Mouse (Mus musculus) T-cell, adult 66 days (primary cell): Measurements from ENCODE around the gene Fbxo17. TPM values are rescaled to one million over a fixed set of nuclear protein-coding genes. Genes with fewer than 3 reads are reported as not detected.

ENCODE experiments used
- total RNA-seq, 2 experiments: library from RNA; stranded (reverse); gene quantifications; 3 replicates in 1 of 2; 4 replicates in 1 of 2; pipeline ENCODE4 v1.2.4; 2023

Gene Fbxo17
- total RNA-seq = 10 to 100 TPM; 28.1 to 30.8 TPM

GRCm38 (mm10) chr7:28716590-28717281, at the start of gene Fbxo17:
Fbxo17 (plus strand) TSS chr7:28716804.

GRCm38 (mm10) chr7:28692545-28693320, 23.9 kb upstream of the Fbxo17 start, which contains the start of gene Fbxo27:
Fbxo27 (plus strand) TSS chr7:28692849.

GRCm38 (mm10) chr7:28741709-28742438, 25.3 kb downstream of the Fbxo17 start, which contains the start of the genes Mrps12 and Sars2:
Mrps12 (minus strand) TSS chr7:28741820.
Sars2 (plus strand) TSS chr7:28741992.

GRCm38 (mm10) chr7:28756079-28756478, 39.5 kb downstream of the Fbxo17 start, which contains the start of gene Ccer2:
Ccer2 (plus strand) TSS chr7:28756174.

GRCm38 (mm10) chr7:28766173-28766879, 49.7 kb downstream of the Fbxo17 start, which contains the start of gene Sirt2:
Sirt2 (plus strand) TSS chr7:28766735.

GRCm38 (mm10) chr7:28767462-28767965, 50.9 kb downstream of the Fbxo17 start, which contains the start of gene Nfkbib:
Nfkbib (minus strand) TSS chr7:28767512.

Other genes starting within 250 kb of the Fbxo17 start
- gene Ifnl2, start 206.3 kb upstream of the Fbxo17 start, total RNA-seq = not detected
- not detected for gene Ifnl3, start 194.0 kb upstream of the Fbxo17 start, total RNA-seq
- gene Sycn, start 175.9 kb upstream of the Fbxo17 start, total RNA-seq = not detected
- gene Nccrp1, start 169.6 kb upstream of the Fbxo17 start, total RNA-seq = not detected
- 10 to 100 TPM; 43.9 to 46.4 TPM for gene Samd4b, start 118.7 kb upstream of the Fbxo17 start, total RNA-seq
- gene Pak4, start 118.6 kb upstream of the Fbxo17 start, total RNA-seq = 10 to 100 TPM in 1 of 2 experiments, 1 to 10 TPM in 1; 8.4 to 10.2 TPM
- not detected for gene Acp7, start 85.5 kb upstream of the Fbxo17 start, total RNA-seq
- 1 to 10 TPM; 2.2 to 6.5 TPM for gene Fbxo27, start 24.0 kb upstream of the Fbxo17 start, total RNA-seq
- 10 to 100 TPM; 19.9 to 31.8 TPM for gene Mrps12, start 25.0 kb downstream of the Fbxo17 start, total RNA-seq
- gene Sars2, start 25.2 kb downstream of the Fbxo17 start, total RNA-seq = 10 to 100 TPM; 16.8 to 22.5 TPM
- under 1 TPM in 1 of 2 experiments, not detected in 1; 0.56 TPM for gene Ccer2, start 39.4 kb downstream of the Fbxo17 start, total RNA-seq
- 10 to 100 TPM; 60.4 to 69.7 TPM for gene Sirt2, start 49.9 kb downstream of the Fbxo17 start, total RNA-seq
- gene Nfkbib, start 50.7 kb downstream of the Fbxo17 start, total RNA-seq = 10 to 100 TPM; 64.6 to 71.2 TPM
- gene Rinl, start 72.2 kb downstream of the Fbxo17 start, total RNA-seq = 100 to 1,000 TPM; 166 to 180 TPM
- gene Hnrnpl, start 91.7 kb downstream of the Fbxo17 start, total RNA-seq = 100 to 1,000 TPM; 583 to 612 TPM
- 10 to 100 TPM; 62.2 to 67.9 TPM for gene Ech1, start 108.4 kb downstream of the Fbxo17 start, total RNA-seq
- gene Lgals4, start 117.0 kb downstream of the Fbxo17 start, total RNA-seq = 10 to 100 TPM; 14.9 to 16.6 TPM
- not detected for gene Lgals7, start 147.0 kb downstream of the Fbxo17 start, total RNA-seq
- gene Capn12, start 164.6 kb downstream of the Fbxo17 start, total RNA-seq = not detected
- 100 to 1,000 TPM; 149 to 152 TPM for gene Actn4, start 245.5 kb downstream of the Fbxo17 start, total RNA-seq